Mouse (Mus musculus) pancreas, adult 10 weeks (tissue): ENCODE results near the gene Cdc42ep4. TPM values are rescaled to one million over a fixed set of nuclear protein-coding genes. Genes with fewer than 3 reads are reported as not detected.

Experiments
- polyA plus RNA-seq: library from polyadenylated mRNA; stranded (reverse); fragments of 350-450 nt; fragmentation: Illumina TruSeq; extraction: RNeasy Lipid Tissue Mini Kit (QIAGEN cat#74804); gene quantifications from one replicate; pipeline ENCODE4 v1.2.3, GENCODE M21; 2015; ENCODE audit warnings: low read depth, low replicate concordance; ENCODE audit not compliant: insufficient read depth

The Cdc42ep4 gene
- polyA plus RNA-seq: 8.1 TPM

DNA sequence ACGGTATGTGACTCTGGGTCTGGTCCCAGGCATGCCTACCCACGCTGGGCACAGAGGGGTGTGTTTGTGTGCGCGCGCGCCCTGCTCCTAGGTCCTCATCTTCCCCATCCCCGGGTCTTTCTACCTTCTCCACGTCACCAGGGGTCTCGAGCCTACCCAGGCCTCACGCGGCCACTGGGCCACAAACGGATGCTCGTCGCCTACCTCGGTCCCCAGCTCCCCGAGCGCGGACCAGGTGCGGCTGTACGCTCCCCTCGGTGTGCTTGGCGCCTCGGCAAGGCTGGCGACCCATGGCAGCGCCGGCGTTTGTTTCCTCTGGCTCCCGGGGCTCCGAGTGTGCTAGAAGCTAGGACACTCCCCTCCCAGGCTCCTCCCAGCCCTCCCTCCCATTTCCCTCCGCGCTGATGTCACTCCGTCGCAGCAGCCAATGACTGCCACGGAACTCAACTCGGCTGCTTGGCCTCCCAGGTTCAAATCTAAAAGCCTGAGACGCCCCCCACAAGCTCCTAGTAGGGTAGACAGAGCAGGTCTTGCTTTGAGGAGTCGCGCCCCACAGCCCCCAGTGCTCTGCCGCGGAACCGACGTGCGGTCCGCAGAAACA is at the start of gene Cdc42ep4:
TSS of gene Cdc42ep4 (minus strand) at position 398 of the 601 bp plus-strand sequence.

DNA sequence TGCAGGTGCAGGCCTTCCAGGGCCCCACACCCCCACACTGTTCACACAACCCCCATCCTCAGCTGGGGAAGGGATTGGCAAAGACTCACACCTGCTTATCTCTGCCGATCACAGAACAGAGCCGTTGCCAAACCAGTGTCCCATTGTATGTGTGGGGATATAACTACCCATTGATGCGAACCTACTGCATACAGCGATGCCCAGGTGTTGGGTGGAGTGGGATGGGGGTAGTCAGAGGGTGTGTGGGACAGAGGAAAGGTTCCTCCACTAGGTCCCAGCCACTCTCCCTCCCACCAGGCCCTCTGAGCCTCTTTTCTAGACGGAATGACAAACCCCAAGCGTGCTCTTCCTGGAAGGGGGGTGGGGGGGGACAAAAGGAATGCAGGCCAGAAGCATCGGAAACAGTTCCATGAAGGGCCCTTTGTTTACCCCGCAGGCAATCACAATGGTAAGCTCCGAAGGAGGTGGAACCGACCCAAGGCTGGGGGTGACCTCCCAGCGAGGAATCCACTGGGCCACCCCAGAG is 41.9 kb downstream of the Cdc42ep4 start, which contains the start of gene Cpsf4l:
TSS of gene Cpsf4l (minus strand) at position 287 of the 526 bp plus-strand sequence.

DNA sequence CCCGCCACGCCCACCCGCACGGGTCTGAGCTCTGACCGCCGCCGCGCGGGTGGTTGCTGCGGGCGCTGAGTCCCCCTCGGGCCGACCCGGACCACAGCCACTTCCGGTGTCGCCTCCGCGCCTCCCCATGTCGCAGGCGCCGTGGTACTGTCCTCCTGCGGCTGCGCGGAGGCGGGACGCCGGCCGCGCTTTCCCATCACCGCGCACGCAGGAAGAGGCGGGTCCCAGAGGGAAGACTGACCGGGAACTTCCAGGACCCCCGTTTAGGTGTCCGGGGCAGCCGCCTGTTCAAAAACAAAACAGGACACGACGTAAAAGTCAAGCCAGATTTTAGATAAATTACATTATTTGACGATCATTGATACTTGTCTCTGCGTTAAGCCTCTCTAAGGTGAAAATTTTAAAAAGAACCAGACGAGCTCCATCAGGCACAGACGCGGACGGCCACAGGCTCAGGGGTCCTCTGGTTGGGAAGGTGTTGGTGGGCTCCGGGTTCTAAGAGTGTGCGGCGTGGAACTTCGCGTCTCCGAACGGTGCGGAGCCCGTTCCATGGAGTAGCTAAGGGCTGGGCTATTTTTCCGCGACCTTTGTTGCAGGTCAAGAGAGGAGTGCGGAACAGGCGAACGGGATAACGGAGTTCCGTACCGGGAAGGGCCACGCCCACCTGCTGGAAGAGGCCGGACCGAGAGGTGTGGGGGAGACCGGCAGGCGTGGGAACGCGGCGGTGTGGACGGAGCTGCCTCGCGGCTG is 67.5 kb downstream of the Cdc42ep4 start, which contains the start of the genes Fam104a and D11Wsu47e:
TSS of gene Fam104a (minus strand) at position 199 of the 750 bp plus-strand sequence.
TSS of gene D11Wsu47e (plus strand) at position 456 of the 750 bp plus-strand sequence.

Other genes with a start within 250 kb of the Cdc42ep4 start
- gene Sstr2, start 132.5 kb downstream of the Cdc42ep4 start, polyA plus RNA-seq: 1.5 TPM
- gene Cog1, start 102.7 kb downstream of the Cdc42ep4 start, polyA plus RNA-seq: 14.4 TPM
- 9.0 TPM for gene Slc39a11, start 101.8 kb downstream of the Cdc42ep4 start, polyA plus RNA-seq
- 5.2 TPM for gene Fam104a, start 67.7 kb downstream of the Cdc42ep4 start, polyA plus RNA-seq
- 1.4 TPM for gene D11Wsu47e, start 67.5 kb downstream of the Cdc42ep4 start, polyA plus RNA-seq
- not detected for gene Cpsf4l, start 41.9 kb downstream of the Cdc42ep4 start, polyA plus RNA-seq